Mouse (Mus musculus): ENCODE data around the gene Hoxa1.

DNA sequence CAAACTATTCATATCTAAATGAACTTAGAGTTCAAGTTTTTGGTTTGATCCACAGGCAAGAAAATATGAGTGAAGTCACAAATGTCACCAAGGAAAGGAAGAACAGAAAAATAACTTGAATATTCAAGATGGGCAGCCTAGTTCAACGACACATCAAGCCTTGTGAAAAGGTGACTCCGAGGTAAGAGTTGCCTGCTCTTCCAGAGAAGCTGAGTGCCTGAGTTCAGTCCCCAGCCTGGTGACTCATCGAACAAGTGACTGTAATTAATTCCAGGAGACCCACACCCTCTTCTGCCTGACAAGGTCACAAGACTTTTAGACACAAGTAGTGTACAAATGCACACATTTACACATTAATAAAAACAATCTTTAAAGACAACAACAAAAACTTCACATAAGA is 51.4 kb downstream of the Hoxa1 start:
- TF ChIP-seq CTCF (IDR thresholded peaks at IDR 0.05; ENCODE audit: borderline replicate concordance, extremely low read depth, insufficient read depth, insufficient read length) (no peak), POLR2A (IDR thresholded peaks at IDR 0.05; ENCODE audit: borderline replicate concordance, extremely low read depth, insufficient read depth, insufficient read length, poor library complexity, severe bottlenecking) (no peak)

All from brain, embryonic 14.5 days (tissue).